Mouse (Mus musculus) right cerebral cortex, postnatal 25 days (tissue): ENCODE data around the gene Trim63.
"Not testable (repeated sequence)": the region's sequence is repeated elsewhere in the genome, so short reads cannot be mapped to it uniquely, and the experiment has no call there.

Experiments
- DNase-seq: peaks from one replicate; pipeline ENCODE4 v3.0.0; 2022

Trim63 gene

DNA sequence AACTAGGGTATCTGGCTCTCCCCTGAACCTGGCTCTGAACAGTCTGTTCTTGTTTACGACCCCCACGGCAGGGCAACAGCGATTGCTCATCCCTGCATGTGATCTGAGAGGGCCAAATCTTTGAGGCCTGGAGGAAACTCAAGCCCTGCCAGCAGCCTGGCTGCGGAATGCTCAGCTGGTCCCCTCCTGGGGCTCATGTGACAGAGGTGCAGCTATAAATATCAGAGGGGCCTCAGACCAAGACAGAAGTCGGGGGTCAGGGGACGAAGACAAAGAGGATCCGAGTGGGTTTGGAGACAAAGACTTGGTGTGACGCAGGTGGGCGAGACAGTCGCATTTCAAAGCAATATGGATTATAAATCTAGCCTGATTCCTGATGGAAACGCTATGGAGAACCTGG is at the start of gene Trim63:
Trim63 (plus strand) TSS at position 245 of the 400 bp plus-strand sequence.
- DNase-seq, result no peak

DNA sequence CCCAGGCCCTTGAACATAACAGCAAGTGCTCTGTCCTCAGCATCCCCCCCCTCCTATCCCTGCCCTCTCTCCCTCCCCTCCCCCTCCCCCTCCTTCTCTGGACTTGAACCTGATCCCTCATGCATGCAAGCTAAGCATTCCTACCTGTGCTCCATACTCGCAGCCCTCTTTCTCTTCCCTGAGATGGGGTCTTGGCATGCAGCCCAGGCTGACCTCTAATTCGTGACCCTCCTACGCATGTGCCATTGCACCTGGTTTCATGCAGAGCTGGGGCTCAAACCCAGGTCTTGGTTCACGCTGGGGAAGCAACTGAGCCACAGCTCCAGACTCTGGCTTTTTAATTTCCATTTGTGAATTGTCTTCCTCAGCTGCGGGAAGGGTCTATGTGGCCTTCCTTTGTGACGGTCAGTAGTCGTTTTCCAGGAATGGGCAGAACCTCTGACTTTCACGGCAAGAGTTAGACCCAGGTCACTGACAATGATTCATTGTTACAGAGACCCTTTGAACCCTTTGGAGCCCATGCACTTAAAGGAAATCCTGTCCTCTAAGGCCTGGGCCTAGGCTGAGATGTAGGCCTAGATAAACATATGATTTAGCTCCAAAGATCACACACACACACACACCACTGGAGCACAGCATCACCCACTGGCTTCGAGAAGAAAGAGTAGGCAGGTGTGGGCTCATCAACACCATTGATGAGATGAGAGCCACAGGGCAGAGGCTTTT is 48.9 kb upstream of the Trim63 start:
- DNase-seq, result no peak

DNA sequence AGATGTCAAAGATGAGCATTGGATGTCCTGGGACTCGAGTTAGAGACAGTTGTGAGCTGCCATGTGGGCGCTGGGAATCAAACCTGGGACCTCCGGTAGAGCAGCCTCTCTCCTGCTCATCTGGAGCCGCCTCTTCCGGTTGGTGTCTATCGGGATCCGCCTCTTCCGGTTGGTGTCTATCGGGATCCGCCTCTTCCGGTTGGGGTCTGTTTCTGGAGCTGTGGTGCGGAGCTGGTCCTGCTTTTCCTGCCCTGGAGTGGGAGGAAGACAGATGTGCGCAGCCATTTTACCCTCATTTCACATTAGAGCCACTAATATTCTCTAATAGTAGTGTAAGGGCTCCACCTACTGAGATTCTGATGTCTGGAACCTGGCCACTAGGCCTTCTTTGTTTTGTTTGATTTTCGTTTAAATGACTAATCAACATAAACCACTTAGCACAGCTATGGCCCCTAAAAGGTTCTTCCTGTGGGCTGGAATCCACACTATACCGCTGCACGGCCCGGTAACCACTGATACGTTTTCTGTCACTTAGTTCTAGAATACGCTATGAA is 46.7 kb upstream of the Trim63 start:
- DNase-seq, result no peak

DNA sequence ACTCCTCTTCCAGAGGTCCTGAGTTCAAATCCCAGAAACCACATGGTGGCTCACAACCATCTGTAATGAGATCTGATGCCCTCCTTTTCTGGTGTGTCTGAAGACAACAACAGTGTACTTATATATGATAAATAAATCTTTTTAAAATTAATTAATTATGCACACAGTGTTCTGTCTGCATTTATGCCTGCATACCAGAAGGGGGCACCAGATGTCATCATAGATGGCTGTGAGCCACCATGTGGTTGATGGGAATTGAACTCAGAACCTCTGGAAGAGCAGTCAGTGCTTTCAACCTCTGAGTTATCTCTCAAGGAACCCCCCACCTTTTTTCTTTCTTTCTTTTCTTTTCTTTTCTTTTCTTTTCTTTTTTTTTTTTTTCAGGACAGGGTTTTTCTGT is 45.3 kb upstream of the Trim63 start:
- DNase-seq, result not testable (repeated sequence)

DNA sequence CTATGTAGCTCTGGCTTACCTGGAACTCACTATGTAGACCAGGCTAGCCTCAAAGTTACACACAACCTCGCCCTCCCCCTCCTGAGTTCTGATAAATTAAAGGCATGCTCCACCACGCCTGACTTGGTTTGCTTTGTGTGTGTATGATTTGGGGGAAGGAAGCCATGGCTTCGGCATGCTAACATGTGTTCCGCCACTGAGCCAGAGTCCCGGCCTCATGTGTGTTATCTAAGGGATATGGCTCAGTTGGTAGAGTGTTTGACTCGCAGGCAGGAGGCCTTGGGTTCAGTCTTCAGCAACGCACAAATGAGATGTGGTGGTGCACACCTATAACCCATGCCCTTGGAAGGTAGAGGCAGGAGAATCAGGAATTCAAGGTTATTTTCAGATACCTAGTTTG is 42.9 kb upstream of the Trim63 start:
- DNase-seq, result no peak

DNA sequence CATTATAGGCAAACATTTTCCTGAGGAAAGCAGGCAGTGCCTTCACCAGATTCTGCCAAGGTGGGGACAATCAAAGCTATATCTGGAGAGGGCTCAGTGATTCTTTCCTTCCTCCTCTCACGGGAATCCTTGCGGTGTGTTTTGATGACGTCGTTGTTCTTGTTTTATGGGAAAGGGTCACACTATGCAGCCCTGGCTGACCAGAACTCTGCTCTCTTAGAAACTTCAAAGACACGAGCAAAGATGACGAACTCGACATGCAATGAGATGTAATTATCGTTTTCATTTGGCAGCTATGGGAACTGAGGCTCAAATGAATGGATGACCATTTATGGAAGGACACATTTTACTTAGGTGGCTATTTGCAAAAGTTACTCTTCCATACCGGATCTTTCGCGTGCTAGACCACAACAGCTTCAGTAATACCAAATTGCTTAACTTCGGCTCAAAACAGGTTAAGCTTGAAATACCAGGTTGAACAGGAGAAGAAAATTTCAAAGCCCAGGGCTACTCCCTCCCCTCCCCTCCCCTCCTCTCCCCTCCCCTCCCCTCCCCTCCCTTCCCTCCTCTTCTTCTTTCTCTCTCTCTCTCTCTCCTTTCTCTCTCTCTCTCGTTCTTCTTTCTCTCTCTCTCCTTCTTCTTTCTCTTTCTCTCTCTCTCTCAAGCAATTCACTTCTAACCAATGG is 42.0 kb upstream of the Trim63 start:
- DNase-seq, result no peak

DNA sequence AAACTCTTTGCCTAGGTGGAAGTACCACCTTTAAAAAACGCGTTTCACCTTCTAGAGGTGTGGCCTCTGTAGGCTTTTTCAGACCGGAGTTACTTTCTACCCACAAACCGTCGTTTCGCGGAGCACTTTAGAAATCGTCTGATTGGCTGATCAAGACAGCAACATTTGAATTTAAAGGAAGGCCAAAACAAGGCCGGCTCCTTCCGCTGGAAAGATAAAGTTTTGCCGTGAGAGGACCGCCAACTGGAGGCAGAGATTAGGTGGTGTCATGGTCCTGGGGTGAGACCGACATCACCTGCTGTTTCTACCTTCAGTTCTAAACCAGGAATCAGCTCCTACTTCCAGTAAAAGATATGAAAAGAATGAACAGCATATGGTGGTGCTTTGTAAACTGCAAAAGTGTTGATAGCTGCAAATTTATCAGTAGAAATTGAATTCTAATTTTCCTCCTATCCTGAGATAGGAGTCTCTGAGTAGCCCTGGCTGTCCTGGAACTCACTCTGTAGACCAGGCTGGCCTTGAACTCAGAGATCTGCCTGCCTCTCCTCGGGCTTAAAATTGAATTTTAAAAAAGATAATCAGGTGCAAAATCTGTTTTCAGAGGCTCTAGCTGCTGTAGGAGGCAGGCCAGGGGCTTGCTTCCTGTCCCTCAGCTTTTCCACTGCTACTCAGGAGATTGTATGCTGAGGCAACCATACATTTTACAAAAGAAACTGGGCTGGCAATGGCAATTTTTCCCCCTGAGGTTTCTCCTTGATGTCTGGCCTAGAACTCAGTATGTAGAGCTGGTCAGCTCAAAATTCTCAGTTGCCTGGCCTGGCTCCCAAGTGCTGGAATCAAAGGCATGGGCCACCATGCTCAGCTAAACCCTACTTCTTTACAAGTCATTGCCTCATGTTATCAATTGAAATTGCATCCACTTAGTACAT is 41.2 kb upstream of the Trim63 start:
- no peak for DNase-seq

DNA sequence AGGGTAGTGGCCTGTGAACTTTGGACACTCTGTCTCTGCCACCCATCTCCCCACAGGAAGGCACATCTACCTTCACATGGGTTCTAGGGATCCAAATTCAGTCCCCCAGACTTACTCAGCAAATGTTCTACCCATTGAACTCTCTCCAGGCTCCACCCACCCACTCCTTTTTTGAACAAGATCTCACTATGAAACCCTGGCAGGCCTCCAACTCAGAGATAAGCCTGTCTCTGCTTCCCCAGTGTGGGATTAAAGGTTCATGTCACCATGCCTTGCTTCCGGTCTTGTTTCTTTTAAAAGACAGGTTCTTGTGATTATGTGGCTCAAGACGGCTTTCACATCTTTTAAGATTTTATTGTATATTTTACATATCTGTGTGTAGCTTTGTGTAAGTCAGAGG is 30.0 kb upstream of the Trim63 start:
- no peak for DNase-seq

DNA sequence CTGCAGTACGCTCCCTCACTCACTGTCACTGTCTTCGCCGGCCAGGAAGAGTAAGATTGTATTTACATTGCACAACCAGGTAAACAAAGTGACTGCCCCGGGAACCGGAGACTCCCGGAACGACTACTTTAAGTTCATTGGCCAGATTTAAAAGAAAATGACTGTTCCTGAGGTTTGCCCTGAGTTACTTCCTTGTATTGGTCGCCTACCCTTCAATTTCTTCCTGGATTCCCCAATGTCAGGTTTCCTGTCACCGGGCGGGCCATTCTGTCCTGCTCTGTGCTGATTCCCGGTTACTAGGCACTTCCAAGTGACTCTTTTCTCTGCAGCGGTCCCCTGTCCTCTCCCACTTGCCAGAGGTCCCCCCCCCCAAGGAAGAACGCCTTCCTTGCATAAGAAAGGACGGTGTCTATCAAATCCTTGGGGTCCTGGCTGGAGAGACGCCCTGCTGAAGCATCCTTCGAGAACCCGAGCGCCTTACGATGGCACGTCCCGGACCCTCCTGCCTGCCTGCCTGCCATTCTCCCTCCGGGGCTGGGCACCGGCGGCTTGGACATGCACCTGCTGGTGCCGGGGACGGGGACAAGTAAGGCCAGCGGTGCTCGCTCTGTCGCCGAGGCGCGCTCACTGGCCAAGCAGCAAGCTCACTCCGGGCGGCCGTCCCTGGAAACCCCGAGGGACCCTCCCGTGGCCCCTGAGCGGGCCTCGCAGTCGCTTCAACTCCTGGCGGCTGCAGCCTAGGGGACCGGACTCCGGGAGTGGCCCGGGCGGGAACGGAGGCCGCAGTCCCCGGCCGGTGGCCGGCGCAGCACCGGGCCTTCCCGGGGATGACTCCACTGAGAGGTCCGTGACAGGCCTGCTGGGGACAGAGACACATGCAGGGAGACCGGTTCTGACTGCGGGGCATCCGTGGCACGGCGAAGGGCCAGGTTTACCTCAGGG is 28.4 kb upstream of the Trim63 start:
- no peak for DNase-seq

DNA sequence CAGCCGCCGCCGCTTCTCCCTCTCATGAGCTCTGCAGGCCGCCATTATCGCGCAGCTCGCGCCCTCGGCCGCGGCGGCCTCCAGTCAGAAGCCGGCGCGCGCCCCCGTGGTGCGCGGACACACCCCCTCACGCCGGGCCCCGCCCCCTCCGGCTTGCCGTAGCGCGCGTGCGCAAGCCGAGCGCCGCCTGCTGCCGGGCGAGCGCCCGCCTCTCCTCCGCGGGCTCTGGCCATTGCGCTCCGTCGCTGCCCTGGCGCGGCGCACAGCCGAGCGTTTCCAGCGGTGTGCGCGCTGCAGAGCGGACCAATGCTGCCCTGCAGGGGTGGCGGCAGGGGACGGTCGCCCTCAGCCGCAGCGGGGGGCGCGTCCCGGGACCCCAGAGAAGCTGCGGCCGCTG is 27.8 kb upstream of the Trim63 start:
- DNase-seq, result peak; percentile 98

DNA sequence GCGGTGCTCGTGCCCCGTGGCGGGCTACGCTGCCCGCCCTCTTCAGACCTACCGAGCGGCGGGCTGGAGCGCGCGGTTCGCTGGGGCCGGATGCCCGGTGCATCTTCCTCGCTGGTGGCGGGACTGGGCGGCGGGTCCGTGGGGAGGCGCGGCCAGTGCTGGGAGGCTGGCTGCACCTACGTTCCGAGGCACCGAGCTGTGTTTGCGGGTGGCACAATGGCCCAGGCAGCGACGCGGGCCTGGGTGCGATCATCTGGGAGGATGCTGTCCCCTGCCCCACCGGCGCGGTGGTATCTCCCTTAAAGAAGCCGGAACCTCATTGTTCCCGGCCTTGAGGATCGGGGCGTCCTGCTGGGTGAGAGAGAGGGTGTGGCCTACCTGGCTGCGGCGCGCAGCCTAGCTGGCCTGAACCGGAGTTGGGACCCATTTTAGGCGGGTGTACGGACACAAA is 27.3 kb upstream of the Trim63 start, which contains the start of gene Pdik1l:
Pdik1l (minus strand) TSS at position 321 of the 451 bp plus-strand sequence.
- no peak for DNase-seq

DNA sequence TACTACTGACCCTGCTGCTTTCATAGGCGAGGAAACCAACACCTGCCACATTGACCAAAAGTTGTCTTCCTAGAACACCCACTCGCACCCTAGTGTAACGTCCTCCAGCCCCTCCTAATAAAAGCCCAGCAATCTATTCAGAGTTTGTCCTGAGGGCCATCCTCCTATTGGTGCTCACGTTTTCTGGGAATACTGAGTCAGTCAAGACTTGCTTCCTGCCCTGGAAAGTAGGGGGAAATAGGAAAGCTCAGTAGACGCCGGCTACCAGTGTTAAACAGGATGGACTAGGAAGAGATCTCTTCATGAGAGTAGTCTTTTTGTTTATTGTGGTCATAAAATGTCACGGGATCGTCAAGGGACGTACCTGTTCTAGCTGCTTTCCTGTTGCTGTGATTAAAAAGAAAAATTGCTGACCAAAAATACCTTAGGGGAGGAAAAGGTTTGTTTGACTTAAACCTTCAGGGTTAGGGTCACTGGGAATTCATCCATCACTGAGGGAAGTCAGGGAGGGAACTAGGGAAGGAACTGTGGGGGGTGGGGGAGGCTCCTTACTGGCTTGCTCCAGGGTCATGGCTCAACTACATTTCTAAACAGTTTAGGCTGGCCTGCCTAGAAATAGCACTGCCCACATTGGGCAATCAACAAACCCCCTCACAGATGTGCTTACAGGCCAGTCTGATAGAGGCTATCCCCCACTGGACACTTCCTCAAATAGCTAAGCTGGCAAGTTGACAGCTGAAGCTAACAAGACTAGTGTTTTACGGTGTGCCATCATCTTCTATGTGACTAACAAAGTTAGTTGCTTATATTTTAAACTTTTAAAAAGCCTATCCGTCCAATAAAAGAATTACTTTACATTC is 26.3 kb upstream of the Trim63 start:
- DNase-seq, result no peak

DNA sequence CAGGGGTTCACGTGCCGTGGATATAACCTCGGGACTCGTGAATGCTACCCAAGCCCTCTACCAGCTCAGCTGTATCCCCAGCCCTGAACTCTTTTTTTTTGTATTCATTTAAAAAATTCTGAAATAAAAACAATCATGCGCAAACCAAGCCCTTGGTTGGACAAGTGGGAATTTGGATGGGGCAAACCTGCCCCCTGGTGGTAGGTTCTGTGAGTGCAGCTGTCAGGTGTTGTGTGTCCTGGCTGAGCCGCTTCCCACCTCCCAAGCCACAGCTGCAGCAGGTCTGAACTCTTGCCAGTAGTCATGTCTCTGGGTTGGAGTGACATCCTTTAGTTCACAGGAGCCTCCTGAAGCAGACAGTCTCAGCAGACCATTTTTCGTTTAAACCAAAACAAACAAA is 22.9 kb upstream of the Trim63 start:
- peak; percentile 57 for DNase-seq

DNA sequence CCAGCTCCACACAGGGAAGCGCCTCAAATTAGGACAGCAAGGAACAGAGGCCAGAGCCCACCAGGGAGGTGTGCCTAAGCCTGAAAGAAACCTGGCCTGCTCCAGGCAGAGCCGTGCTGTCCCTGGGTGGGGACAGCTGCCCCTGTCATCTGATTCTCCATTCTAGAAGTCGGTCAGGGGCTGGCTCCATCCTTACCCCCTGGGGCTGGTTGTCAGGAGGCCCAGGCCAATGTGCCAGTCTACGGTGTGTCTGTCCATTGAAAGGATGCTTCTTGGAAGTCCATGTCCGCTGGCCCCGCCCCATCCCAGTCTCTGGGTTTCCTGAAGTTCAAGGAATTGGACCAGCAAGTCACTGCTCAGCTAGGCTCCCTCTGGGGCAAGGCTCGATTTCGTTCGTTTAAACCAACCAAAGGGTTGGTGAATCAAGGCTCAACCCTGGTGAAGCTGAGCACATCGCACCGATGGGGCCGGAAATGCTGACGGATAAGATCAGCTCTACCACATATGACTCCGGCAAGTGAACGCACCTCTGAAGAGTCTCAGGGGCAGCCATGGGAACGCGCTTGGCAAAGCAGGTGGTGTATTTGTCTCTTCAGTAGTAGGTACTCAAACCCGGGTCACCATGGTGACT is 21.7 kb upstream of the Trim63 start:
- DNase-seq, result no peak

DNA sequence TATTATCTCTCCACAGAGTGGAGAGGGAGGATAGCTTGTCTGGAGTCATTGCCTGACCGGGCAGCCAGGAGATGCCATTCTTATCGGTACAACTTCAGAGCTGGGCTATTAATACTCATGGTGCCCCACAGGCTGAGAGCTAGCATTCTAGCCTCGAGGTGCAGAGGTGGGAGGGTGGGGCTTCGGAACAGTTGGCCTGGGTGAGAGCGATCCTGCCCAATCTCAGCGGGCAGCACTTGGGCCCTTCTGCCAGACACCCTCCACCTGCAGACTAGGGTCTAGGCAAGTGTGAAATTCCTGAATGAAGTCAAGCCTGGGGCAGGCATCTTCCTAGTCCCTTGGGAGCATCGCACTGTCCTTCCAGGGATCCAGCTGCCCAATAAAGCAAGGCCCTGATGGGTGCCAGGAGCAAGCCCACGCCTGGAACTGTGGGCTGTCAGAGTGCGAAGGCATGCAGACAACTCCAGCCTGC is 21.2 kb upstream of the Trim63 start:
- no peak for DNase-seq

DNA sequence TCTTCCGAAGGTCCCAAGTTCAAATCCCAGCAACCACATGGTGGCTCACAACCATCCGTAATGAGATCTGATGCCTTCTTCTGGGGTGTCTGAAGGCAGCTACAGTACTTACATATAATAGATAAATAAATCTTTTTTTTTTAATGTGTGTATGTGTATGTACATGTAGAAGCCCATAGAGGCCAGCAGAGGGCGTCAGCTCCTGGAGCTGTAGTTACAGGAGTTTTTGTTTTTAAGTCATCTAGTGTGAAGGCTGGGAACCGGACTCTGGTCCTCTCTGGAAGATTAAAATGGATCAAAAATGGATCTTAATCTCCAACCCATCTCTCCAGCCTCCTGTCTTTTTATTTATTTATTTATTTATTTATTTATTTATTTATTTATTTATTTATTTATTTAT is 18.8 kb upstream of the Trim63 start:
- not testable (repeated sequence) for DNase-seq

DNA sequence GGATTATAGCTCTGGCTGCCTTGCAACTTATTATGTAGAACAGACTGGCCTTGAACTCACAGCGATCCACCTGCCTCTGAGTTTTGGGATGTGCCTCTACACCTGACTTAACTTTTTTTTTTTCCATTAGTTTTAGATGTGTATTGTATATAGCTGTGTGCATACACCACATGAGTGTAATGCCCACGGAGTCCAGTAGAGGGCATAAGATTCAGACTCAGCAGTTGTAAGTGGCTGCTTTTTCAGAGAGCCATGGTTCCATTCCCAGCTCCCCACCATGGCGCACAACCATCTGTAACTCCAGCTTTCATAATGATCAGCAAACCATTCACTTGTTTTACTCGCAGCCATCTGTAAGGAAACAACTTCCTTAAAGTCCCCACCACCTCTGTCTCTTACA is 18.4 kb upstream of the Trim63 start:
- no peak for DNase-seq

DNA sequence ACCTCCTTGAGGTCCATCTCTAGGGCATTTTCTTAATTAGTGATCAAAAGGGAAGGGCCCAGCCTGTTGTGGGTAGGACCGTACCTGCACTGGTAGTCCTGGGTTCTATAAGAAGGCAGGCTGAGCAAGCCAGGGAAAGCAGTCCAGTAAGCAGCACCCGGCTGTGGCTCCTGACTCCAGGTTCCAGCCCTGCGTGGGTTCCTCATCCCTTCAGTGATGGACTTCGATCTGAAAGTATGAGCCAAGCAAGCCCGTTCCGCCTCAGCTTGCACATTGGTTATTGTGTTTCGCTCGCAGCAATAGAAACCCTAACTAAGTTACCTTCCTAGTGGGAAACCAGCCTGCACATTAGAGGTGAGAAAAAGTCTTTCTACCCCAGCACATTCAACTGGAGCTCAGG is 17.6 kb upstream of the Trim63 start:
- DNase-seq, result no peak

DNA sequence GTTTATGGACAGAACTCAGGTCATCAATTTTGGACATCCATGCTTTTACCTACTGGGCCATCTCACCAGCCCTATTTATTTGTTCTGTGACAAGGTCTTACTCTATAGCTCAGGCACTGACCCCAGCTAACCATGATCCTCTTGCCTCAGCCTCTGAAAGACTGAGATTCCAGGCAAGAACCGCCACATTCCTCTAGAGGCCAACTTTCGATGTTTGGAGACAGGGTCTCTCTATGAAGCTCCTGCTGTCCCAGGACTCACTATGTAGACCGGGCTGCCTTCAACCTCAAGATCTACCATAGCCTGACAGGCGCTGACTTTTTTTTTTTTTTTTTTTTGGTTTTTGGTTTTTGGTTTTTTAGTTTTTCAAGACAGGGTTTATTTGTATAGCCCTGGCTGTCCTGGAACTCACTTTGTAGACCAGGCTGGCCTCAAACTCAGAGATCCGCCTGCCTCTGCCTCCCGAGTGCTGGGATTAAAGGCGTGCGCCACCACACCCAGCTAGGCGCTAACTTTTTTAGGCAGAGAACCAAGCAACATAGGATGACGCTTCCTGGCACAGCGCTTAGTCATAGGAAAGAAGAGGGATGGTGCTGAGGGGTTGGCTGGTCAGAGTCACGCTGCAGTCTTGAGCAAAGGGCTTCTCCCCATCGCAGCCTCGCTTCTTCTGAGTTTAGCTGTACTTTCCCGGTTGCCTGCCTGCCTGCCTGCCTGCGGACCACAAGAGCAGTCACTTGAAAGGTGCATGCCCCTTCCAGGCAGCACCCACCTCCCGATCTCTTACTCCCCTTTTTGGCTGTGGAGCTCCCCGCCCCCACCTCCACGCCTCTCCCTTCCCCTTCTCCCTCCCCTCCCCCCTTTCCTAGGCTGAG is 16.1 kb upstream of the Trim63 start:
- no peak for DNase-seq
